Mouse (Mus musculus) myocyte (in vitro differentiated cells): Measurements from ENCODE around the gene Tnks2.

ENCODE experiments used
- CEBPB ChIP-seq: IDR thresholded peaks from 2 replicates; pipeline ENCODE4 v1.6.1; 2011; ENCODE audit warnings: mild to moderate bottlenecking, moderate library complexity; ENCODE audit not compliant: poor library complexity, insufficient read depth, severe bottlenecking
- E2F4 ChIP-seq: IDR thresholded peaks from one replicate; pipeline ENCODE4 v1.6.1; 2011; ENCODE audit warnings: mild to moderate bottlenecking, control low read depth, moderate library complexity; ENCODE audit not compliant: insufficient read depth
- MAX ChIP-seq: IDR thresholded peaks from one replicate; pipeline ENCODE4 v1.6.1; 2011; ENCODE audit warnings: low read depth, mild to moderate bottlenecking, control low read depth
- MYOD1 ChIP-seq, 3 experiments: IDR thresholded peaks; one replicate each; pipeline ENCODE4 v1.6.1; 2011; ENCODE audit warnings: control low read depth in 2 of 3, low read depth in 2 of 3, mild to moderate bottlenecking in 2 of 3, moderate library complexity in 1 of 3; ENCODE audit not compliant: insufficient read length in 2 of 3, control insufficient read depth in 1 of 3
- POLR2A ChIP-seq: IDR thresholded peaks from one replicate; pipeline ENCODE4 v1.6.1; 2011; ENCODE audit warnings: low read depth, mild to moderate bottlenecking, control low read depth, moderate library complexity; ENCODE audit not compliant: insufficient read length
- POLR2AphosphoS2 ChIP-seq: IDR thresholded peaks from one replicate; pipeline ENCODE4 v1.6.1; 2011; ENCODE audit warnings: low read depth, control low read depth; ENCODE audit not compliant: insufficient read length
- SRF ChIP-seq: IDR thresholded peaks from one replicate; pipeline ENCODE4 v1.6.1; 2011; ENCODE audit warnings: low read depth; ENCODE audit not compliant: control insufficient read depth, insufficient read length
- TCF12 ChIP-seq: IDR thresholded peaks from one replicate; pipeline ENCODE4 v1.6.1; 2011; ENCODE audit warnings: mild to moderate bottlenecking, control low read depth; ENCODE audit not compliant: poor library complexity, insufficient read depth, severe bottlenecking
- TCF3 ChIP-seq: IDR thresholded peaks from one replicate; pipeline ENCODE4 v1.6.1; 2011; ENCODE audit warnings: low read depth, control low read depth; ENCODE audit not compliant: insufficient read length
- USF1 ChIP-seq: IDR thresholded peaks from one replicate; pipeline ENCODE4 v1.6.1; 2011; ENCODE audit warnings: low read depth, mild to moderate bottlenecking, control low read depth, moderate library complexity

DNA sequence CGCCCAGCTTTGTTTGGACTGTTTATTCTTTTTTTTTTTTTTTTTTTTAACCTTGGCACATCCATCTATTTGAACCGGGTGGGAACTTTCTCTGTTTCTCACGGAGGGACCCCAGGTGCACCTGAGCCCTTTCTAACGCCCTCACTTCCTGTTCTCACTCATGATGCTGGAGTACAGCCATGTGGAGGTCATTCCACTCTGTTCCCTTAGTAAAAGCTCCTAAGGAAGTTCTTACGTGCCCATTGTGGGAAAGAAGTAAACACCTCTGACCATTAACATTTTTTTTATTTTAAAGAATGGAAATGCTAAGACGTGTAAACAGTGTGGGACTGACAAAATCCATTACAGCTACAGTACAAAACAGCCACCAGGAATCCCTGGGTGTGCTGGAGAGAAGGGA, 14.8 kb upstream of the Tnks2 start:
- TF ChIP-seq MAX (no peak), TCF3 (no peak), POLR2A (no peak), POLR2AphosphoS2 (no peak), SRF (no peak), TCF12 (no peak), E2F4 (no peak), CEBPB (no peak), USF1 (no peak), MYOD1 (IDR thresholded peaks at IDR 0.05; ENCODE audit: control insufficient read depth in 1 of 3, insufficient read length in 2 of 3, low read depth in 2 of 3) (no peak)
